Mouse (Mus musculus): Measurements from ENCODE around the gene Tmc2.

Gene Tmc2

DNA sequence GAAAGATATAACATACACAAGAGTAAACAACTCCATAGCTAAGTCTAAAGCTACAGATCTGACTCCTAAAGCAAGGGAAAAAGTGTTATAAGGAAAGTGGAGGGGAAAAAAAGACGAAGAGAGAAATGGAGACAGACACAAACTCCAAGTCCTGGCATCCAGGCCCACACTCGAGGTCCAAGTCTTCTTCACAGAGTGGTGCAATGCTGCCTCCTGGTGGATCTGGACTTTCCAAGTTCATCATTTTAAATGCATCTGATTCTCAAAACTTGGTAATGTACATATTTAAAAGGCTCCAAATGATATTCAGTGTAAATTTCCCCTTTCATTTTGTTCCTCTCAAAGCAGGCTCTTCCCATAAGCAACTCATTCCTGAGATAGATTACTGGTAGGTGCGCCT lies 27.1 kb upstream of the Tmc2 start:
- no peaks in the 10 kb centered on the region for H3K9me3 ChIP-seq (ENCODE audit: low read length)
- H3K4me3 ChIP-seq (replicated peaks; ENCODE audit: low read length), result no peak overlapping the region
- H3K4me1 ChIP-seq (replicated peaks; ENCODE audit: low read depth, low read length), result peaks cover 24% of the 10 kb centered on the region
- no peaks in the 10 kb centered on the region for H3K27me3 ChIP-seq (ENCODE audit: insufficient read depth, low read length)
- H3K36me3 ChIP-seq (ENCODE audit: insufficient read depth, low read length), result peaks cover 63% of the 10 kb centered on the region
- TF ChIP-seq CTCF (conservative IDR thresholded peaks at IDR 0.05; ENCODE audit: low read length), result peak; percentile 66
- no peak for TF ChIP-seq NANOG (IDR thresholded peaks at IDR 0.05; ENCODE audit: borderline replicate concordance, low read length)
- TF ChIP-seq POU5F1 (IDR thresholded peaks at IDR 0.05; ENCODE audit: borderline replicate concordance, low read length), result no peak

DNA sequence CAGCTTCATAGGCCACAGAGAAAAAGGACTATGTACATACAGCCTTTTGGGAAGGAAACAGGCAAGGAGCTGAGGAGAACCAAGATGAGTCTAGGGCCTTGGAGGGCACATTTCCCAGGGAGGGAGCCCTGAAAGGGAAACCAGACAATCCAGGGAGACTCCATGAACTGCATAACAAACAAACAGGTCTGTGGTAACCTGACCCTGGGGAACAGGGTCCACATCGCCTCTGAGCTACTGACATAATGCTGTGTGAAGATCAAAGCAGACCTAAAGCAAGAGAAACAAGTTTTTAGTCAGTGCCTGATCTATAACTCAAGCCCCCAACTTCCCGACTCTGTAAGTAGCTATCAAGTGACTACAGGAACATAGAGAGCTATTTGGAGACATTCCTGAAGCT lies 23.3 kb upstream of the Tmc2 start:
- no peaks in the 10 kb centered on the region for H3K9me3 ChIP-seq (ENCODE audit: low read length)
- no peaks in the 10 kb centered on the region for H3K27me3 ChIP-seq (ENCODE audit: insufficient read depth, low read length)
- H3K4me1 ChIP-seq (replicated peaks; ENCODE audit: low read depth, low read length), result peaks cover 29% of the 10 kb centered on the region
- peaks cover 95% of the 10 kb centered on the region for H3K36me3 ChIP-seq (ENCODE audit: insufficient read depth, low read length)
- H3K4me3 ChIP-seq (replicated peaks; ENCODE audit: low read length), result no peak overlapping the region
- TF ChIP-seq CTCF (conservative IDR thresholded peaks at IDR 0.05; ENCODE audit: low read length) (no peak), NANOG (IDR thresholded peaks at IDR 0.05; ENCODE audit: borderline replicate concordance, low read length) (no peak), POU5F1 (IDR thresholded peaks at IDR 0.05; ENCODE audit: borderline replicate concordance, low read length) (no peak)

DNA sequence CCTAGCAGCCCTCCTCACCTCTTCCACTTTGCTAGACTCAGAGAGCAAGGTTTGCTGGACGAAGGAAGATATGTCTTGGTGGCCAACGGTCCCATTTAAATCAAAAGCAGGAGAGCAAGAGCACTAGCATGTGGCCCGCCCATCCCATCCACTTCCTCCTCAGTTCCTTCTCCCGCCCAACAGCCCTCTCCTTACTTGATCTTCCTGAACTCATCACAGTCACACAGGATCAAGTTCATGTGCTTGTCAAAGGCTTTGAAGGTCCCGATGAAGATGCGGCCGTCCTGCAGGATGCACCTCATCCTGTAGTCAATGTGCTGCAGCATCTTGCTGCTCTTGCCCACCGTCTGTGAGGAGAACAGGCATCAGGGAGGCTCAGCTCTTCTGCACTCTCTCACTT lies 18.2 kb upstream of the Tmc2 start:
- H3K4me1 ChIP-seq (replicated peaks; ENCODE audit: low read depth, low read length), result peaks cover 43% of the 10 kb centered on the region
- H3K4me3 ChIP-seq (replicated peaks; ENCODE audit: low read length), result peak overlapping the region; percentile 96
- H3K27me3 ChIP-seq (ENCODE audit: insufficient read depth, low read length), result no peaks in the 10 kb centered on the region
- no peak for TF ChIP-seq POU5F1 (IDR thresholded peaks at IDR 0.05; ENCODE audit: borderline replicate concordance, low read length)
- TF ChIP-seq CTCF (conservative IDR thresholded peaks at IDR 0.05; ENCODE audit: low read length), result no peak
- H3K9me3 ChIP-seq (ENCODE audit: low read length), result no peaks in the 10 kb centered on the region
- peaks cover 57% of the 10 kb centered on the region for H3K36me3 ChIP-seq (ENCODE audit: insufficient read depth, low read length)

DNA sequence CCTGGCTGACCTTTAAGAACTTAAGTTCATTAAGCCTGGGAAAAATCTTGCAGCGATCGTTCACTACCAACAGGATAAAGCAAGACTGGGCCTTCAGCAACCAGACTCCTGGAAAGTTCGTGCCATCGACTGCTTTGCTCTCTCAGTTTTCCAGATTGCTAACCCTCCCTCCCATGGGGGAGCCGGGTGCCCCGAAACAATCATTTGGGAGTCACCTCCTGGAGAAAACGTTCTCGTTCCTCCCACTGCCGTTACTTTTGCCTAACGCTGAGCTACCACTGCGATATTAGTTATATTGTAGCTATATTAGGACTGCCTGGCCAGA lies 16.7 kb upstream of the Tmc2 start:
- no peaks in the 10 kb centered on the region for H3K27me3 ChIP-seq (ENCODE audit: insufficient read depth, low read length)
- H3K4me3 ChIP-seq (replicated peaks; ENCODE audit: low read length), result peak overlapping the region; percentile 96
- peaks cover 34% of the 10 kb centered on the region for H3K4me1 ChIP-seq (replicated peaks; ENCODE audit: low read depth, low read length)
- TF ChIP-seq CTCF (conservative IDR thresholded peaks at IDR 0.05; ENCODE audit: low read length) (no peak), NANOG (IDR thresholded peaks at IDR 0.05; ENCODE audit: borderline replicate concordance, low read length) (no peak), POU5F1 (IDR thresholded peaks at IDR 0.05; ENCODE audit: borderline replicate concordance, low read length) (no peak)
- H3K36me3 ChIP-seq (ENCODE audit: insufficient read depth, low read length), result peaks cover 41% of the 10 kb centered on the region
- H3K9me3 ChIP-seq (ENCODE audit: low read length), result no peaks in the 10 kb centered on the region

DNA sequence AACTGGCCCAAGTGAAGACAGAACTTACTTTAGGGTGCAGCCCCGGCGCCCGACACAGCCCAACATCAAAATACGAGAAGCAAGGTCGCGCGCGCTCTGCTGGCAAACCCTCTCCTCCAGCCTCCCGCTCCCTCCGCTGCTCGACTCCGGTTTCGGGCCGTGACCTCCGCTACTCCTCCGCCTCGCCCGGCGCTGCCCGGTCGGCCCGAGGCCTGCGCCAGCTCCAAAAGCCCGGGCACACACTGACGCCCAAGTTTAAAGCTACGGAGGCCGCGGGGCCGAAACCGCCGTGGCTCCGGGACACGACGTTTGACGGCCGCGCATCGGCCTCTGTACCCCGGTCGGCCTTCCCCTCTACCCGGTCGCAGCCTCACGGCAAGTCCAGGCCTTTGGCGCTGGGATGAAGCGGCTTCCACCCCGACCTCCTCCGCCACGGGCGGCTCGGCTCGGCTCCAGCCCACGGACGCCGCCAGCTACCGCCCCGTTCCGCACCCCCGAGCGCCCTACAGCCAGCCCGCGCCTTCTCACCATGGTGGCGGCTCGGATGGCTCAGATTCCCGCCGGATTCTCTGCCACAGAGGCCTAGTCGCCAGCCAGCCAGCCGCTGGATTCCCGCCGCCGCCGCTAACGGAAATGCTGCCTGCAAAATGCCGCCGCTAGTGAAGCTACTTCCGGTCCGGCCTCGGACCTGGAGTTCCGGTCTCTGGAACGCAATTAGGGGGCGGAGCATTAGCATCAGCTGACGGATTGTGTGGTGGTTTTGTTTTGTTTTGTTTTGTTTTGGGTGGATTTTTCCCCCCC lies 16.1 kb upstream of the Tmc2 start, which contains the start of gene Snrpb:
Gene Snrpb, minus strand, starts transcription at position 698 of the 801 bp plus-strand sequence.
- Histone ChIP-seq H3K36me3 (ENCODE audit: insufficient read depth, low read length) (peaks cover 36% of the 10 kb centered on the region), H3K27me3 (ENCODE audit: insufficient read depth, low read length) (no peaks in the 10 kb centered on the region; the same call in 1 of the 2 replicates), H3K4me1 (replicated peaks; ENCODE audit: low read depth, low read length) (peaks cover 34% of the 10 kb centered on the region), H3K4me3 (replicated peaks; ENCODE audit: low read length) (peak within 1 kb of the TSS; percentile 96), H3K9me3 (ENCODE audit: low read length) (no peaks in the 10 kb centered on the region)
- TF ChIP-seq POU5F1 (IDR thresholded peaks at IDR 0.05; ENCODE audit: borderline replicate concordance, low read length) (no peak), NANOG (IDR thresholded peaks at IDR 0.05; ENCODE audit: borderline replicate concordance, low read length) (no peak), CTCF (conservative IDR thresholded peaks at IDR 0.05; ENCODE audit: low read length) (no peak)

DNA sequence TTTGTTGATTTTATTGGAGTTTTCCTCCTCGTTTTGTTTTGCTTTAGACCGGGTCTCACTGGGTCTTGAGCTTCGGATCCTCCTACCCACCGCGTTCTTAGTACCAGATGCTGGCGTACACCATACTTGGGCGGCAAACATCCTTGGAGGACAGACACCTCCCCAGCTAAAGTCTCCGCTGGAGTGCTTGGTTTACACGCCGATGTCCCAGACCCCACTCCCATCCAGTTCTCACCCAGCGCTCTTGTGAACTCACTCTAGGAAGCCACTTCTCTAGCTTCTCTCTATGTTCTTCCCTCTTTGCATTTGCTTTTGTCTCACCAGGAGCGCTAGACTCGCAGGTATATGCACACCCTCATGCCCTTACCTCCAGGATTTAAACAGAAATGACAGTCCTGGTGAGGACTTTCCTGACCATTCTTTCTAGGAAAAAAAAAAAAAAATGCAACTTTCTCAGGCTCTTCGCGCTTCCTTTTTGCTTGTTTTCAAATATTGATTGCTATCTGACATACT lies 15.4 kb upstream of the Tmc2 start:
- H3K9me3 ChIP-seq (ENCODE audit: low read length), result no peaks in the 10 kb centered on the region
- TF ChIP-seq CTCF (conservative IDR thresholded peaks at IDR 0.05; ENCODE audit: low read length) (no peak), POU5F1 (IDR thresholded peaks at IDR 0.05; ENCODE audit: borderline replicate concordance, low read length) (no peak), NANOG (IDR thresholded peaks at IDR 0.05; ENCODE audit: borderline replicate concordance, low read length) (no peak)
- peak overlapping the region; percentile 96 for H3K4me3 ChIP-seq (replicated peaks; ENCODE audit: low read length)
- peaks cover 29% of the 10 kb centered on the region for H3K36me3 ChIP-seq (ENCODE audit: insufficient read depth, low read length)
- H3K27me3 ChIP-seq (ENCODE audit: insufficient read depth, low read length), result peaks cover 2% of the 10 kb centered on the region; the same call in 1 of the 2 replicates
- H3K4me1 ChIP-seq (replicated peaks; ENCODE audit: low read depth, low read length), result peaks cover 34% of the 10 kb centered on the region

DNA sequence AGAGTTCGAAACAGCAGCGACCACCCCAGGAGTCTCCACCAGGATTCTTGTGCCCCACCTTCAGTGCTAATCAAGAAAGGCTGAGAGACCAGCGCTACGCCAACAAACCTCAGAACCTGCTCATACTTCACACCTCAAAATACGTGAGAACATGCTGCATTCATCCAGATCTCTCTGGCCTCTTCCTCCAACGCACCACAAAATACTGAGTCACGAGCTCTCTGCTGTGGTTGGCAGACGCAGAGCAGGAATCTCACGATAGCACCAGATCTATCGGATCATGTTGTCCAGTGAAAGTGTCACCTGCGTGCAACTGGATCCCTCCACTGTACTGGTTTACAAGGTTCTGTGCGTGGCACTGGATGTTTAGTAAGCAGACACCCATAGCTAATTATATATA lies 6.6 kb upstream of the Tmc2 start:
- Histone ChIP-seq H3K27me3 (ENCODE audit: insufficient read depth, low read length) (peaks cover 12% of the 10 kb centered on the region; the same call in 1 of the 2 replicates), H3K4me1 (replicated peaks; ENCODE audit: low read depth, low read length) (no peaks in the 10 kb centered on the region), H3K36me3 (ENCODE audit: insufficient read depth, low read length) (no peaks in the 10 kb centered on the region), H3K9me3 (ENCODE audit: low read length) (peaks cover 12% of the 10 kb centered on the region), H3K4me3 (replicated peaks; ENCODE audit: low read length) (no peak overlapping the region)
- no peak for TF ChIP-seq NANOG (IDR thresholded peaks at IDR 0.05; ENCODE audit: borderline replicate concordance, low read length)
- no peak for TF ChIP-seq CTCF (conservative IDR thresholded peaks at IDR 0.05; ENCODE audit: low read length)
- TF ChIP-seq POU5F1 (IDR thresholded peaks at IDR 0.05; ENCODE audit: borderline replicate concordance, low read length), result no peak

DNA sequence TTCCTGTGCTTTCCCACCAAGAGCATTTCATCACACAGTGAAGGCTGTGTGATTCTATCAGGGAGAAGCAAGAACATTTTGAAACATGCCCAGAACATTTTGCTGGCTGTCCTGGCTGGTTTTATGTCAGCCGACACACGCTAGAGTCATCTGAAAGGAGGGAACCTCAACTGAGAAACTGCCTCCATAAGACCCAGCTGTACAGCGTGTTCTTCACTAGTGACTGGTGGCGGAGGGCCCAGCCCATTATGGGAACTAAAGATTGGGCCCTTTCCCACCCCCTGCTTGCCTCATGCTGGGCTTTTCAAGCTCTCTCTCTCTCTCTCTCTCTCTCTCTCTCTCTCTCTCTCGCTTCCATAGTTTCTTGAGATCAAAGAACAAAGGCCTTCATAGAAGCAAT lies 6.0 kb downstream of the Tmc2 start:
- H3K27me3 ChIP-seq (ENCODE audit: insufficient read depth, low read length), result peaks cover 6% of the 10 kb centered on the region; the same call in 1 of the 2 replicates
- H3K36me3 ChIP-seq (ENCODE audit: insufficient read depth, low read length), result no peaks in the 10 kb centered on the region
- H3K4me3 ChIP-seq (replicated peaks; ENCODE audit: low read length), result no peak overlapping the region
- H3K4me1 ChIP-seq (replicated peaks; ENCODE audit: low read depth, low read length), result no peaks in the 10 kb centered on the region
- peaks cover 4% of the 10 kb centered on the region; the same call in 1 of the 2 replicates for H3K9me3 ChIP-seq (ENCODE audit: low read length)
- TF ChIP-seq NANOG (IDR thresholded peaks at IDR 0.05; ENCODE audit: borderline replicate concordance, low read length), result no peak
- TF ChIP-seq CTCF (conservative IDR thresholded peaks at IDR 0.05; ENCODE audit: low read length), result no peak
- no peak for TF ChIP-seq POU5F1 (IDR thresholded peaks at IDR 0.05; ENCODE audit: borderline replicate concordance, low read length)

Measured in E14TG2a.4 (cell line).